Mouse (Mus musculus): ENCODE measurements around the gene Fth1.
A peak's percentile ranks its signal among the peaks of the same experiment; 100 is the strongest.

The Fth1 gene

GRCm38 (mm10) chr19:9992011-9992958 lies 11.9 kb downstream of the Fth1 start:
- DNase-seq (ENCODE audit: low spot score in 2 of 2) = no peak

- peak; percentile 88 to 89 for DNase-seq (ENCODE audit: low spot score in 2 of 2)
These were observed 12.7 kb downstream of the Fth1 start for GRCm38 (mm10) chr19:9993036-9993656.

GRCm38 (mm10) chr19:9997204-9998062 lies 17.0 kb downstream of the Fth1 start:
- no peak for DNase-seq (ENCODE audit: low spot score in 2 of 2)

GRCm38 (mm10) chr19:9998063-9998416 lies 17.6 kb downstream of the Fth1 start:
- DNase-seq (ENCODE audit: low spot score in 2 of 2) = no peak

GRCm38 (mm10) chr19:9998736-9999486 lies 18.5 kb downstream of the Fth1 start:
- DNase-seq (ENCODE audit: low spot score in 2 of 2) = no peak

- peak in 1 of 2 experiments; percentile 28 for DNase-seq (ENCODE audit: low spot score in 2 of 2)
These were observed 19.9 kb downstream of the Fth1 start for GRCm38 (mm10) chr19:10000330-10000729.

GRCm38 (mm10) chr19:10001206-10001969 lies 21.0 kb downstream of the Fth1 start, which contains the start of the genes Best1 and Rab3il1:
TSS of gene Best1 (minus strand) at chr19:10001633.
TSS of gene Rab3il1 (plus strand) at chr19:10001669.
- no peak for DNase-seq (ENCODE audit: low spot score in 2 of 2)

GRCm38 (mm10) chr19:10003696-10004095 lies 23.3 kb downstream of the Fth1 start:
- DNase-seq (ENCODE audit: low spot score in 2 of 2) = no peak

- DNase-seq (ENCODE audit: low spot score in 2 of 2) = no peak
These were observed 31.0 kb downstream of the Fth1 start for GRCm38 (mm10) chr19:10011408-10011807.

GRCm38 (mm10) chr19:10012827-10013278 lies 32.5 kb downstream of the Fth1 start:
- DNase-seq (ENCODE audit: low spot score in 2 of 2) = no peak

- DNase-seq (ENCODE audit: low spot score in 2 of 2) = no peak
These were observed 33.0 kb downstream of the Fth1 start for GRCm38 (mm10) chr19:10013348-10013747.

GRCm38 (mm10) chr19:10013913-10014312 lies 33.5 kb downstream of the Fth1 start:
- no peak for DNase-seq (ENCODE audit: low spot score in 2 of 2)

- DNase-seq (ENCODE audit: low spot score in 2 of 2) = no peak
These were observed 34.4 kb downstream of the Fth1 start for GRCm38 (mm10) chr19:10014824-10015223.

- no peak for DNase-seq (ENCODE audit: low spot score in 2 of 2)
These were observed 35.0 kb downstream of the Fth1 start for GRCm38 (mm10) chr19:10015442-10015841.

- DNase-seq (ENCODE audit: low spot score in 2 of 2) = no peak
These were observed 35.8 kb downstream of the Fth1 start for GRCm38 (mm10) chr19:10016151-10016550.

- peak; percentile 68 to 73 for DNase-seq (ENCODE audit: low spot score in 2 of 2)
These were observed 37.5 kb downstream of the Fth1 start for GRCm38 (mm10) chr19:10017637-10018526.

- DNase-seq (ENCODE audit: low spot score in 2 of 2) = no peak
These were observed 38.1 kb downstream of the Fth1 start for GRCm38 (mm10) chr19:10018527-10018818.

GRCm38 (mm10) chr19:10019214-10019760 lies 38.9 kb downstream of the Fth1 start:
- no peak for DNase-seq (ENCODE audit: low spot score in 2 of 2)

- DNase-seq (ENCODE audit: low spot score in 2 of 2) = no peak
These were observed 41.6 kb downstream of the Fth1 start for GRCm38 (mm10) chr19:10021981-10022380.

Data from natural killer cell, adult 2 months (primary cell).